Mouse (Mus musculus): Measurements from ENCODE around the gene Ung.

The Ung gene

GRCm38 (mm10) chr5:114130211-114130605, at the start of gene Ung:
Gene Ung, plus strand, starts transcription at chr5:114130386.
- peak; percentile 42 for DNase-seq (ENCODE audit: low spot score)

GRCm38 (mm10) chr5:114085501-114085900, 44.7 kb upstream of the Ung start:
- DNase-seq (ENCODE audit: low spot score), result no peak

DNA sequence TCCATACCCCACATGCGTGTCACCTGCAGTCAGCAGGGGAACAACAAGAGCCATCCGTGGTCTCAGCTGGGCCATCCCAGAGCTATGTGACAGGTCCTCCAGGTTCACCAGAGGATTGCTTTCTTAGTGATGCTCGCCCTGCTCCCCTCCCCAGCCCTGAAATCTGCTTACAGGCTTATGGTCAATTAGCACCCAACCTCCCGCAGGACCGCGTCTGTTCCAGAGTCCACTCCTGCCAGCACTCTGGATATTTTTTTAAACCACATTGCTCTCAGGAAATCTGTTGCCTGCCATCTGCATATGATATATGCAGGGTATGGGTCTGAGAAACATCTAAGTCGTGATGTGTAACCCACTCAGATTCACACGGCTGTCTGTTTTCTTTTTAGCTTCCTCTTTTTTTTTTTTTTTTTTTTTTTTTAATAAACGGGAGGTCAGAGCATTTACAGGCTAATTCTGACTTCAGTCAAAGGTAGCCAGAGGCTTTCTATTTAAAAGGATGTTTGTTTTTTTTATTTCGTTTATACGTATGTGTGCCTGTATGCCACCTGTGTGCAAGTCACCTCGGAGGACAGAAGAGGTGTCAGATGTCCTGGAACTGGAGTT, 42.2 kb upstream of the Ung start:
- DNase-seq (ENCODE audit: low spot score), result no peak

- no peak for DNase-seq (ENCODE audit: low spot score)
Observed at GRCm38 (mm10) chr5:114090421-114091013, 39.7 kb upstream of the Ung start.

GRCm38 (mm10) chr5:114091057-114091807, 39.0 kb upstream of the Ung start, which contains the start of gene Svop:
Gene Svop, minus strand, starts transcription at chr5:114091570.
- DNase-seq (ENCODE audit: low spot score), result peak; percentile 78

DNA sequence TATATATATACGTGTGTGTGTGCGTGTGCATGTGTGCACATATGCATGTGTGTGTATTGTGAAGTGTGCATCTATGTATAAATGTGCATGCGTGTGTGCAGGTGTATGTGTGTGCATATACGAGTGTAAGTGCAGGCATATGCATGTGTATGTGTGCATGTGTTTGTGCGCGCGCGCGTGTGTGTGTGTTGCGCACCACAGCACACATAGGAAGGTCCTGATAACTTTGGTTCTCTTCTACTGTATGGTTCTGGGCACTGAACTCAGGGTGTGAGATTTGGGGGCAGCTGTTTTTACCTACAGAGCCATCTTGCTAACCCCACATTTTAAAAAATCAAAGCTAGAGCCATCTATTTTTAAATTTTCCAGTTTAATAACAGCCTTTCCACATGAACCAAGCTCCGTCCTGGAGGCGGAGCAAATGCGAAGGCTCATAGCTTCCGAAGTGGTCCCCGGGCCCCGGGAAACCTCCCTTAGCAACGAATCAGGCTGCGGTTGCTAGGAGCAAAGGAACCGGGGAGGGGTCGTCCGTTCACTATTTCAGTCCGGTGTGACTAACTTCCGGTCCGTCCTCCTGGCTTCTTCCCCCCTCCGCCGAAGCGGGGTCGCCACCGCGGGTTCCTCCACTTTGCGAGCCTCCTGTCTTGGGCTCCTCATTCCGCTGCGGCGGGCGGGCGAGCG, 30.3 kb upstream of the Ung start:
- peak; percentile 88 for DNase-seq (ENCODE audit: low spot score)

GRCm38 (mm10) chr5:114100390-114101099, 29.6 kb upstream of the Ung start:
- DNase-seq (ENCODE audit: low spot score), result no peak

GRCm38 (mm10) chr5:114101873-114102272, 28.3 kb upstream of the Ung start:
- no peak for DNase-seq (ENCODE audit: low spot score)

GRCm38 (mm10) chr5:114102807-114103206, 27.4 kb upstream of the Ung start:
- DNase-seq (ENCODE audit: low spot score), result no peak

- DNase-seq (ENCODE audit: low spot score), result no peak
Observed at GRCm38 (mm10) chr5:114106391-114106935, 23.7 kb upstream of the Ung start.

- DNase-seq (ENCODE audit: low spot score), result no peak
Observed at GRCm38 (mm10) chr5:114113334-114113733, 16.9 kb upstream of the Ung start.

GRCm38 (mm10) chr5:114115030-114115429, 15.2 kb upstream of the Ung start:
- no peak for DNase-seq (ENCODE audit: low spot score)

DNA sequence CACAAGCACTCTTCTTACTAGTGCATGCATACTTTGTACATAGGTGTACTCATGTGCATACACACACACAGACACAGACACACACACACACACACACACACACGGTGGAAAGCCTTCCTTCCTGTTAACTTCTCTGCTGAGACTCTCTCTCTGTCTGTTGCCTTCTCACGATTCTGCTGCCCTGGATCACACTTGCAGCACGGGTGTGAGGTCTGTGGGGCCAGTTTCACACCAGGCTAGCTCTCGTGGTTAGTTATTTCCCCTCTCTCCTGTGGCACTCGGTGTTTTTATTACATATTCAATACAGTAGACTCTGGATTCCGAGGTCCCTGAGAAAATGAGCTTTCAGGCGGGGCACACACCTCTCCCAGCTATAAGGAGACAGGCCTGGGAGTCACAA, 13.6 kb upstream of the Ung start:
- no peak for DNase-seq (ENCODE audit: low spot score)

- DNase-seq (ENCODE audit: low spot score), result no peak
Observed at GRCm38 (mm10) chr5:114119806-114120205, 10.4 kb upstream of the Ung start.

DNA sequence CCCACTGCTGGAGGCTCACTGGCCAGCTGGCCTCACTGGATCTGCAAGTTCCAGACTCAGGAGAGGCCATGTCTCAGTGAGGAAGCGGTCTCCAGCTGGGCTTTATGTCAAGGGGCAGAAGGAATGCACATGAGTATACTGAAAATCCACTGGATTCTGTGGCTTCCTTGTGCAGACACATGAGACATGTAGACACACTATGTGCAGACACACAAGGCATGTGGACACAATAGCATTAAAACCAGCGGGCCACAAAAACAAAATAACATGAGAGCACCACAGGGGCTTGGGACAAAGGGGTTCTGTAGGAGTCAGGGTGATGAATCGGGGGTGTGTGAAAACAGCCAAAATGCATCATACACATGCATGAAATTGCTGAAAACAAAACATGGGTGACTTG, 4.2 kb upstream of the Ung start:
- no peak for DNase-seq (ENCODE audit: low spot score)

- no peak for DNase-seq (ENCODE audit: low spot score)
Observed at GRCm38 (mm10) chr5:114126499-114127244, 3.5 kb upstream of the Ung start.

DNA sequence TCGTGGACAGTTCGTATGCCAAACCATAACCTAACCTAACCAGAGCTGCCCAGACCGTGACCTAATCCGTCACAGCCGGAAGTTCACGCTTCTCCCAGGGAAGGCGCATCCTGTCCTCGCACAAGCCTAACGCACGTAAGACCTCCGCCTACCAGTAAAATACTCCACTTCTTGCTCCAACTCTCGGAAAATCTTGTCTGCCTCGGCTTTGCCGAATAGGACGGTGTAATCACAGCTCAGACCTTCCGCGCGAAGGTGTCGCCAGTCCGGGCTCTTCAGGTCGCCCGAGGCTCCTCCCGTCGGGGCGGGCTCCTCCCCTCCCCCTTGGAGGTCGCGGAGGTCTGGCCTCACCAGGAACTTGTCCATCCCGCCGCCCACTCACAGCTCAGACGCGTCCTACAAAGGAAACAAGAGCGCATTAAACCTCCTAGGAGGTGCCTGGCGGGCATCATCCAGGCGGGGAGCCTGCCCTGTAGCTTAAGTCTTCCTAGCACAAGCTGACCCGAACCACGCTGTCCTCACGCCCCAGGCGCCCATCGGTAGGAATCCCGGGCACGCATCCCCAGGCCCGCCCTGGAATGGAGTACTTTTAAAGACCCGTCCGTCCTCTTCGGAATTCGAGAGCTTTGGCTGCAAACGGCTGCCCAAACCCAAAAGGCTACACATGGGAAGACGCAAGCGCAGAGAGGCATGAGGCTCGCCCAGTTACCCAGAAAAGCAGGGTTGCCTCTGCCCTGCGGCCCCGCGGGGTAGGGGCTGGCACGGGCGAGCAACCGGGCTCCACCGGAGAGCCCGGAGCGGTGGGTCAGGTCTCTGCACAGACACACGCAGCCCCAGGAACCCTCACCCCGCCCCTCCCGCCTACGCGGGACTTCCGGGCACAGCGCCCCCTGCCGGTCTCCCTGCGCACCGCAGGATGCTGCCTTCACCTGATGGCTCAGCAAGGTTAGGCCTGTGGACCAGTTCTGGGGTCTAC, 2.5 kb upstream of the Ung start, which contains the start of gene Alkbh2:
Gene Alkbh2, minus strand, starts transcription at position 845 of the 976 bp plus-strand sequence.
- DNase-seq (ENCODE audit: low spot score), result peak; percentile 80

- DNase-seq (ENCODE audit: low spot score), result no peak
Observed at GRCm38 (mm10) chr5:114129550-114130210, 506 bp upstream of the Ung start.

Data from urinary bladder, postnatal 14 days (tissue).